Mouse (Mus musculus) heart, postnatal 0 days (tissue): ENCODE results near the gene 1700061G19Rik.

Experiments
- CTCF ChIP-seq: IDR thresholded peaks from 2 replicates; pipeline ENCODE4 v1.5.1; 2016; ENCODE audit warnings: antibody characterized with exemption, control low read depth, low read depth
- EP300 ChIP-seq: IDR thresholded peaks from 2 replicates; pipeline ENCODE4 v1.6.1; 2016; ENCODE audit warnings: antibody characterized with exemption, low read depth

GRCm38 (mm10) chr17:56861197-56861596 lies 14.1 kb upstream of the 1700061G19Rik start:
- TF ChIP-seq CTCF = no peak
- TF ChIP-seq EP300 = no peak
